Mouse (Mus musculus): ENCODE measurements around the gene Phospho2. TPM values are rescaled to one million over a fixed set of nuclear protein-coding genes. Genes with fewer than 3 reads are reported as not detected.
A peak's percentile ranks its signal among the peaks of the same experiment; 100 is the strongest.

The Phospho2 gene
- 13.0 and 18.1 TPM in 2 replicates for polyA plus RNA-seq (2015; fragmentation: Nextera tagmentation; extraction: Ambion mirVana)

GRCm38 (mm10) chr2:69789429-69790069 is at the start of gene Phospho2, which contains the start of gene Ccdc173:
Gene Phospho2, plus strand, starts transcription at chr2:69789623.
Gene Ccdc173, minus strand, starts transcription at chr2:69789575.
- Histone ChIP-seq H3K36me3 (peaks cover 20% of the 10 kb centered on the region), H3K27ac (peak within 1 kb of the TSS; percentile 85), H3K9ac (peak within 1 kb of the TSS; percentile 87), H3K9me3 (replicated peaks) (no peaks in the 10 kb centered on the region), H3K4me3 (replicated peaks) (peak within 1 kb of the TSS; percentile 79), H3K4me1 (replicated peaks) (peaks cover 19% of the 10 kb centered on the region), H3K27me3 (no peaks in the 10 kb centered on the region), H3K4me2 (peak within 1 kb of the TSS; percentile 92)
- whole genome bisulfite sequencing (ENCODE audit: insufficient replicate concordance): 2% methylated on average over 48 of the region's 48 CpGs
- ATAC-seq (ENCODE audit: low read depth): peak; percentile 96
- peak; percentile 99 for DNase-seq

GRCm38 (mm10) chr2:69745091-69745490 is 44.3 kb upstream of the Phospho2 start:
- Histone ChIP-seq H3K9ac (no peak overlapping the region), H3K4me1 (replicated peaks) (no peaks in the 10 kb centered on the region), H3K4me2 (no peak overlapping the region), H3K27me3 (no peaks in the 10 kb centered on the region), H3K4me3 (replicated peaks) (no peak overlapping the region), H3K9me3 (replicated peaks) (no peaks in the 10 kb centered on the region), H3K36me3 (peaks cover 74% of the 10 kb centered on the region), H3K27ac (no peak overlapping the region)
- WGBS (ENCODE audit: insufficient replicate concordance): 78% methylated on average over 1 of the region's 1 CpGs
- DNase-seq (no peak), ATAC-seq (ENCODE audit: low read depth) (no peak)

- no peak overlapping the region for H3K9ac ChIP-seq
- no peak overlapping the region for H3K27ac ChIP-seq
- DNase-seq: no peak
- H3K9me3 ChIP-seq (replicated peaks): no peaks in the 10 kb centered on the region
- H3K4me3 ChIP-seq (replicated peaks): no peak overlapping the region
- no peaks in the 10 kb centered on the region for H3K36me3 ChIP-seq
- H3K4me1 ChIP-seq (replicated peaks): no peaks in the 10 kb centered on the region
- WGBS (ENCODE audit: insufficient replicate concordance): 67% methylated on average over 5 of the region's 5 CpGs
- no peaks in the 10 kb centered on the region for H3K27me3 ChIP-seq
- no peak for ATAC-seq (ENCODE audit: low read depth)
- no peak overlapping the region for H3K4me2 ChIP-seq
Observed at GRCm38 (mm10) chr2:69760980-69761379, 28.4 kb upstream of the Phospho2 start.

GRCm38 (mm10) chr2:69763340-69763739 is 26.1 kb upstream of the Phospho2 start:
- no peak for ATAC-seq (ENCODE audit: low read depth)

DNA sequence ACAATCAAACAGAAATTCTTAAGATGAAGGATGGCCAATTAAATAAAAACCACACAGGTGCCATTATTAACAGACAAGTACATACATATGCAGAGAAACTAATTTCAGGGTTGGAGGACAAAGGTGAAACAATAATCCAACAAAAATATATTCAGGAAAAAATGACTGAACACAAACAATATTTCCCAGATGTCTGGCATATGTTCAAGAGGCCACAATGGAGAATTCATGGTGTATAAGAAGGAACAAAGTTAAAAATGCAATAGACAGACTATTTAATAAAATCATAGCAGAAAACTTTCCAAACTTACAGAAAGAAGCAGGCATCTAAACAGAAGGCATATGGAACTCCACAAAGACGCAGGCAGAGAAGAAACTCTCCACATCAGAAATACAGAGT is 24.7 kb upstream of the Phospho2 start:
- Histone ChIP-seq H3K9me3 (replicated peaks) (no peaks in the 10 kb centered on the region), H3K4me3 (replicated peaks) (no peak overlapping the region), H3K27me3 (no peaks in the 10 kb centered on the region), H3K4me2 (no peak overlapping the region), H3K27ac (no peak overlapping the region), H3K4me1 (replicated peaks) (no peaks in the 10 kb centered on the region), H3K9ac (no peak overlapping the region), H3K36me3 (no peaks in the 10 kb centered on the region)
- DNase-seq (no peak), ATAC-seq (ENCODE audit: low read depth) (no peak)
- WGBS (ENCODE audit: insufficient replicate concordance): 59% methylated on average over 1 of the region's 1 CpGs

More at GRCm38 (mm10) chr2:69763340-69763739, 26.1 kb upstream of the Phospho2 start:
- no peaks in the 10 kb centered on the region for H3K36me3 ChIP-seq
- no peaks in the 10 kb centered on the region for H3K27me3 ChIP-seq
- 77% methylated on average over 4 of the region's 4 CpGs for WGBS (ENCODE audit: insufficient replicate concordance)
- H3K9me3 ChIP-seq (replicated peaks): no peaks in the 10 kb centered on the region
- no peak for DNase-seq
- H3K4me3 ChIP-seq (replicated peaks): no peak overlapping the region
- no peak overlapping the region for H3K4me2 ChIP-seq
- no peak overlapping the region for H3K9ac ChIP-seq
- no peak overlapping the region for H3K27ac ChIP-seq
- H3K4me1 ChIP-seq (replicated peaks): no peaks in the 10 kb centered on the region

- H3K4me3 ChIP-seq (replicated peaks): no peak overlapping the region
- H3K27ac ChIP-seq: no peak overlapping the region
- H3K27me3 ChIP-seq: no peaks in the 10 kb centered on the region
- H3K4me2 ChIP-seq: no peak overlapping the region
- no peaks in the 10 kb centered on the region for H3K9me3 ChIP-seq (replicated peaks)
- no peaks in the 10 kb centered on the region for H3K4me1 ChIP-seq (replicated peaks)
- ATAC-seq (ENCODE audit: low read depth) (no peak), DNase-seq (no peak)
- no peaks in the 10 kb centered on the region for H3K36me3 ChIP-seq
- no peak overlapping the region for H3K9ac ChIP-seq
- 75% methylated on average over 3 of the region's 3 CpGs for WGBS (ENCODE audit: insufficient replicate concordance)
Observed at GRCm38 (mm10) chr2:69773331-69773730, 16.1 kb upstream of the Phospho2 start.

- WGBS (ENCODE audit: insufficient replicate concordance): 42% methylated on average over 7 of the region's 7 CpGs
- Histone ChIP-seq H3K4me1 (replicated peaks) (no peaks in the 10 kb centered on the region), H3K27me3 (no peaks in the 10 kb centered on the region), H3K9me3 (replicated peaks) (no peaks in the 10 kb centered on the region), H3K9ac (no peak overlapping the region), H3K27ac (no peak overlapping the region), H3K4me3 (replicated peaks) (no peak overlapping the region), H3K36me3 (no peaks in the 10 kb centered on the region), H3K4me2 (no peak overlapping the region)
- no peak for DNase-seq
- ATAC-seq (ENCODE audit: low read depth): no peak
Observed at GRCm38 (mm10) chr2:69777985-69778835, 11.2 kb upstream of the Phospho2 start.

DNA sequence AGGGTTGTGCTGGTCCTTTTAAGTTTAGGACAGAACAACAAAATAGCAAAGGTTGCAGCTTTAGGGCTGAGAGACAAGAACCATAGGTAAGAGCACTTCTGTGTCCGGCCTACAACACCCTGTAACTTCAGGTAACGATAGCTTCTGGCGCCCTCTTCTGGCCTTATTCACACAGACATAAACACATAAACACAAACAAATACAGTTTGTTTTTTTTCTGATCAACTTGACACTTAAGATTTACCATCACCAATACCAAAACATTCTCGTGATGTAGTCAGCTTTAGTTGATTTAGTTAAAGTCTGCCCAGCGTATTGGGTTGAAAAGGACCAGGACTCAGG is 10.6 kb upstream of the Phospho2 start:
- Histone ChIP-seq H3K4me1 (replicated peaks) (no peaks in the 10 kb centered on the region), H3K9ac (no peak overlapping the region), H3K4me2 (no peak overlapping the region), H3K27ac (no peak overlapping the region), H3K9me3 (replicated peaks) (no peaks in the 10 kb centered on the region), H3K36me3 (no peaks in the 10 kb centered on the region), H3K27me3 (no peaks in the 10 kb centered on the region), H3K4me3 (replicated peaks) (no peak overlapping the region)
- DNase-seq: peak; percentile 13
- no peak for ATAC-seq (ENCODE audit: low read depth)
- 44% methylated on average over 5 of the region's 5 CpGs for WGBS (ENCODE audit: insufficient replicate concordance)

DNA sequence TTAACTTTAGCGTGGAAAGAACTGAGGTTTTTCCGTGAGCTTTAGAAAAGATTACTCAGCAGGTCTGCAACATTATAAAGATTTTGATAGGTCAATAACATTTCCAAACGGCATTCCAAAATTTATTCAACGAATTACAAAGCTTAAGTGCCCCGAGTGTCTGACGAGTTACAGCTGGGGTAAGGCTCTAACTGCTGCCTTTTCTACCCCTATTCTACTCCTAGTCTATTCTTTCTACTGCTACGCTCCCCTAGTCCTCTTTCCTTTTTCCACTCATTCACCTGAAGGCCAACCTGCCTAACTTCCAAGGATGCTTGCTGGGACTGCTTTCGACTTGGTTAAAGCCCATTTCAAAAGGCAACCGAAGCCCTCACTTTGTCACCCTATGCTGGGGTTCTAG is 449 bp upstream of the Phospho2 start:
- DNase-seq (no peak), ATAC-seq (ENCODE audit: low read depth) (no peak)
- H3K27ac ChIP-seq: peak overlapping the region; percentile 43; the same call in 1 of the 2 replicates
- H3K4me1 ChIP-seq (replicated peaks): peaks cover 19% of the 10 kb centered on the region
- peak overlapping the region; percentile 92 for H3K4me2 ChIP-seq
- peaks cover 16% of the 10 kb centered on the region for H3K36me3 ChIP-seq
- no peaks in the 10 kb centered on the region for H3K27me3 ChIP-seq
- 29% methylated on average over 9 of the region's 9 CpGs for WGBS (ENCODE audit: insufficient replicate concordance)
- peak overlapping the region; percentile 79 for H3K4me3 ChIP-seq (replicated peaks)
- H3K9me3 ChIP-seq (replicated peaks): no peaks in the 10 kb centered on the region
- H3K9ac ChIP-seq: peak overlapping the region; percentile 68

- Histone ChIP-seq H3K9me3 (replicated peaks) (no peaks in the 10 kb centered on the region), H3K4me1 (replicated peaks) (peaks cover 19% of the 10 kb centered on the region), H3K4me3 (replicated peaks) (peak overlapping the region; percentile 79), H3K9ac (peak overlapping the region; percentile 87), H3K27me3 (no peaks in the 10 kb centered on the region), H3K36me3 (peaks cover 27% of the 10 kb centered on the region), H3K27ac (peak overlapping the region; percentile 85), H3K4me2 (peak overlapping the region; percentile 92)
- ATAC-seq (ENCODE audit: low read depth): peak; percentile 59
- under 1% methylated on average over 10 of the region's 10 CpGs for WGBS (ENCODE audit: insufficient replicate concordance)
- peak; percentile 84 for DNase-seq
Observed at GRCm38 (mm10) chr2:69790285-69790684, 862 bp downstream of the Phospho2 start.

GRCm38 (mm10) chr2:69790722-69791121 is 1.3 kb downstream of the Phospho2 start:
- DNase-seq (no peak), ATAC-seq (ENCODE audit: low read depth) (no peak)
- H3K9ac ChIP-seq: 0 out of 2 replicates have a peak overlapping the region, but pooled peaks have one; percentile 54
- no peak overlapping the region for H3K27ac ChIP-seq
- no peaks in the 10 kb centered on the region for H3K9me3 ChIP-seq (replicated peaks)
- peak overlapping the region; percentile 92 for H3K4me2 ChIP-seq
- WGBS (ENCODE audit: insufficient replicate concordance): 46% methylated on average over 4 of the region's 4 CpGs
- H3K36me3 ChIP-seq: peaks cover 31% of the 10 kb centered on the region
- no peaks in the 10 kb centered on the region for H3K27me3 ChIP-seq
- H3K4me3 ChIP-seq (replicated peaks): peak overlapping the region; percentile 79
- peaks cover 19% of the 10 kb centered on the region for H3K4me1 ChIP-seq (replicated peaks)

Measured in liver, embryonic 13.5 days (tissue).